Mouse (Mus musculus) limb, embryonic 11.5 days (tissue): ENCODE data around the gene Wdr6. TPM values are rescaled to one million over a fixed set of nuclear protein-coding genes. Genes with fewer than 3 reads are reported as not detected.
A peak's percentile ranks its signal among the peaks of the same experiment; 100 is the strongest.

ENCODE experiments used
- ATAC-seq: fragments of 200-750 bp; cut with Nextera tagmentation; 2 replicates; pipeline ENCODE4 v1.8.0; 2017; ENCODE audit warnings: low read depth; ENCODE audit not compliant: insufficient number of reproducible peaks, low FRiP score, low TSS enrichment
- DNase-seq: peaks from one replicate; pipeline ENCODE4 v3.0.0-alpha.2; 2015; ENCODE audit warnings: low spot score
- H3K27ac ChIP-seq: fragments of 300-500 bp; sonication (generic); replicated peaks from 2 replicates; pipeline ENCODE4 v1.5.1; 2014; ENCODE audit warnings: low read depth, mild to moderate bottlenecking, low read length
- H3K27me3 ChIP-seq: fragments of 300-500 bp; sonication (generic); 2 replicates; pipeline ENCODE4 v1.6.1; 2014; ENCODE audit warnings: mild to moderate bottlenecking, low read length, mixed read lengths; ENCODE audit not compliant: control insufficient read depth, insufficient read depth
- H3K36me3 ChIP-seq: fragments of 300-500 bp; sonication (generic); 2 replicates; pipeline ENCODE4 v1.6.1; 2014; ENCODE audit warnings: mild to moderate bottlenecking, low read length, moderate library complexity, mixed read lengths; ENCODE audit not compliant: control insufficient read depth, insufficient read depth
- H3K4me1 ChIP-seq: fragments of 300-500 bp; sonication (generic); 2 replicates; pipeline ENCODE4 v1.6.1; 2014; ENCODE audit warnings: low read length, mixed read lengths; ENCODE audit not compliant: control insufficient read depth, insufficient read depth
- H3K4me2 ChIP-seq: fragments of 300-500 bp; sonication (generic); 2 replicates; pipeline ENCODE4 v1.6.1; 2014; ENCODE audit warnings: low read depth, mild to moderate bottlenecking, moderate library complexity; ENCODE audit not compliant: severe bottlenecking
- H3K4me3 ChIP-seq: fragments of 300-500 bp; sonication (generic); 2 replicates; pipeline ENCODE4 v1.5.1; 2014; ENCODE audit warnings: low read depth, low read length
- H3K9ac ChIP-seq: fragments of 300-500 bp; sonication (generic); 2 replicates; pipeline ENCODE4 v1.6.1; 2014; ENCODE audit warnings: mild to moderate bottlenecking, low read length
- H3K9me3 ChIP-seq: fragments of 300-500 bp; sonication (generic); 2 replicates; pipeline ENCODE4 v1.6.1; 2016; ENCODE audit warnings: low read length; ENCODE audit not compliant: control insufficient read depth
- WGBS: fragments of 180-500 bp; shearing (Covaris S2); extraction: QIAGEN DNeasy Blood & Tissue Kit; methylation state at CpG from one replicate; pipeline ENCODE4 v1.1.7; 2014; 5-methylcytosine and 5-hydroxymethylcytosine counted together
- polyA plus RNA-seq: library from polyadenylated mRNA; unstranded; fragments of >200 nt; fragmentation: Nextera tagmentation; extraction: Ambion mirVana; gene quantifications from 2 replicates; pipeline ENCODE4 v1.2.1, GENCODE M21; 2014

Gene Wdr6
- polyA plus RNA-seq, 1 experiment from 2014 or later = 152 TPM

- Histone ChIP-seq H3K9ac (no peak overlapping the region), H3K9me3 (no peaks in the 10 kb centered on the region), H3K36me3 (peaks cover 13% of the 10 kb centered on the region), H3K4me2 (no peak overlapping the region), H3K27ac (no peak overlapping the region), H3K27me3 (no peaks in the 10 kb centered on the region), H3K4me3 (no peak overlapping the region), H3K4me1 (peaks cover 18% of the 10 kb centered on the region)
- ATAC-seq = no peak
- 92% methylated on average over 8 of the region's 8 CpGs for WGBS
- DNase-seq = no peak
Measured at GRCm38 (mm10) chr9:108563671-108564070, 14.9 kb downstream of the Wdr6 start.

DNA sequence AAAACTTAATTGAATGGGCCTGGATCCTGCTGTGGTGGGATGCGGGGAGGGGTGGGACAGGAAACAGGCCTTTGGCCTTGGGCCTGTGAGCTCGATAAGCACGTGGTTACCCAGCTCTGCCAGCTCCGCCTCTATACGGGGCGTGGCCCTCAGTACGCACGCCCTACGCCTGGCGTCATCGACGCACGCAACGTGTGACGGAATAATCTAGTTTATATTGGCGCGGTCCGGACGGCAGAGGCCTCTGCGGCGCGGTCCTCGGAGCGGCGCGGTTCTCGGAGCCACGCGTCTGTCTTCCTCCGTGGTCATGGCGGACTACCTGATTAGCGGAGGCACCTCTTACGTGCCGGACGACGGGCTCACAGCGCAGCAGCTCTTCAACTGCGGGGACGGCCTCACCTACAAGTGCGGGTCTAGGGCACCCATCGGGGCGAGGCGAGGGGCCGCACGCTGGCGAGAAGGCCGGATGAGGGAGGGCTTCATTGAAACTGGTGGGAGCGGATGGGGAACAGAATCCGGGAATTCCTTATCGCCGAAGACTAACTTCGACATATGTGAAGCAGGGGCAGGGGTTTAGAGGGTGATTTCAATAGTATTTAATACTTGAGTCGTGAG is 18.2 kb downstream of the Wdr6 start, which contains the start of gene Impdh2:
Impdh2 (plus strand) TSS at position 60 of the 615 bp plus-strand sequence.
- Histone ChIP-seq H3K9me3 (no peaks in the 10 kb centered on the region), H3K36me3 (peaks cover 32% of the 10 kb centered on the region), H3K27me3 (no peaks in the 10 kb centered on the region), H3K27ac (peak within 1 kb of the TSS; percentile 21; the same call in 1 of the 2 replicates), H3K4me3 (peak within 1 kb of the TSS; percentile 56), H3K9ac (peak within 1 kb of the TSS; percentile 72), H3K4me2 (peak within 1 kb of the TSS; percentile 75), H3K4me1 (peaks cover 10% of the 10 kb centered on the region)
- under 1% methylated on average over 53 of the region's 53 CpGs for WGBS
- ATAC-seq (peak; percentile 98), DNase-seq (peak; percentile 97)

- ATAC-seq (no peak), DNase-seq (no peak)
- Histone ChIP-seq H3K4me2 (no peak overlapping the region), H3K36me3 (peaks cover 31% of the 10 kb centered on the region), H3K27ac (no peak overlapping the region), H3K27me3 (no peaks in the 10 kb centered on the region), H3K9ac (no peak overlapping the region), H3K4me3 (no peak overlapping the region), H3K9me3 (no peaks in the 10 kb centered on the region), H3K4me1 (peaks cover 10% of the 10 kb centered on the region)
- WGBS = 90% methylated on average over 4 of the region's 4 CpGs
Measured at GRCm38 (mm10) chr9:108559169-108559568, 19.4 kb downstream of the Wdr6 start.

DNA sequence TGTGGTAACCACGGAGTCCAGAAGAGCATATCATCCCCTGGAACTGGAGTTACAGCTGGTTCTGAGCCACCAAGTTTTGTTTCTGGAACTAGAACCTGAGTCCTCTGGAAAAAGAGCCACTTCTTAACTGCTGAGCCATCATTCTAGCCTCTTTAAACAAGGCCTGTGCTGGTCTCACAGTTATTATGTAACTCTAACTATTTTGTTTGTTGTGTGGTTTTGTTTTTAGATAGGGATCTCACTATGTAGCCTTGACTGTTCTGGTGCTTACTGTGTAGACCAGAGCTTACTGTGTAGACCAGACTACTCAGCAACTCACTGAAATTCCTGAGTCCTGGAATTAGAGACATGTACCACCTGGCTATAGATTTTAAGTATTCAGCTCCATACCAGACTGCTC is 31.7 kb downstream of the Wdr6 start:
- no peaks in the 10 kb centered on the region for H3K27me3 ChIP-seq
- H3K4me1 ChIP-seq = no peaks in the 10 kb centered on the region
- no peaks in the 10 kb centered on the region for H3K9me3 ChIP-seq
- no peak overlapping the region for H3K4me3 ChIP-seq
- H3K9ac ChIP-seq = no peak overlapping the region
- no peak overlapping the region for H3K4me2 ChIP-seq
- H3K27ac ChIP-seq = no peak overlapping the region
- ATAC-seq = no peak
- H3K36me3 ChIP-seq = peaks cover 15% of the 10 kb centered on the region
- 89% methylated on average over 1 of the region's 1 CpGs for WGBS
- no peak for DNase-seq

GRCm38 (mm10) chr9:108545986-108546385 is 32.6 kb downstream of the Wdr6 start:
- H3K4me2 ChIP-seq = no peak overlapping the region
- no peak overlapping the region for H3K27ac ChIP-seq
- H3K4me3 ChIP-seq = no peak overlapping the region
- peaks cover 15% of the 10 kb centered on the region for H3K36me3 ChIP-seq
- DNase-seq (no peak), ATAC-seq (no peak)
- 96% methylated on average over 3 of the region's 3 CpGs for whole genome bisulfite sequencing
- H3K9me3 ChIP-seq = no peaks in the 10 kb centered on the region
- H3K27me3 ChIP-seq = no peaks in the 10 kb centered on the region
- H3K4me1 ChIP-seq = no peaks in the 10 kb centered on the region
- H3K9ac ChIP-seq = no peak overlapping the region

- ATAC-seq (no peak), DNase-seq (no peak)
- Histone ChIP-seq H3K4me1 (no peaks in the 10 kb centered on the region), H3K4me2 (no peak overlapping the region), H3K27me3 (no peaks in the 10 kb centered on the region), H3K4me3 (no peak overlapping the region), H3K9ac (no peak overlapping the region), H3K36me3 (peaks cover 32% of the 10 kb centered on the region), H3K27ac (no peak overlapping the region), H3K9me3 (no peaks in the 10 kb centered on the region)
Measured at GRCm38 (mm10) chr9:108540846-108541245, 37.7 kb downstream of the Wdr6 start.

- peaks cover 43% of the 10 kb centered on the region for H3K36me3 ChIP-seq
- H3K9ac ChIP-seq = no peak overlapping the region
- 95% methylated on average over 1 of the region's 1 CpGs for WGBS
- H3K27me3 ChIP-seq = no peaks in the 10 kb centered on the region
- H3K4me2 ChIP-seq = no peak overlapping the region
- no peaks in the 10 kb centered on the region for H3K4me1 ChIP-seq
- H3K27ac ChIP-seq = no peak overlapping the region
- no peaks in the 10 kb centered on the region for H3K9me3 ChIP-seq
- no peak for DNase-seq
- no peak overlapping the region for H3K4me3 ChIP-seq
- no peak for ATAC-seq
Measured at GRCm38 (mm10) chr9:108531496-108531895, 47.0 kb downstream of the Wdr6 start.

DNA sequence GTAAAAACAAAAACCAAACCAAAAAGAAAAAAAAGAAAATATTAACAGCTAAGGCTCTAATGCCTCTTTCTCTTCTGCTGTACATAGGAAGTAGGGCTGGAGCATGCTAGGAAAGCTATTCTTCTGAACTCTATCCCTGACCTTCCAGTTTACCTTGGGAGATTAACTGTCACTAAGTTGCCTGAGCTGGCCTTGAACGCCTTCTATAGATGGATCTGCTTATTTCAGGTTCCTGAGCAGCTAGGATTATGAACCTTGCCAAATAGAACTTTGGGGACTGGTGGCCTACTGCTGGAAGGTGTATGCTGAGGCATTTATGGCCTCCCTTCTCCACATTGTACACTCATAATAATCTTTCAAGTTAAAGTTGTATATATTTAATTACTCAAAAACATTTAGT is 47.6 kb downstream of the Wdr6 start:
- DNase-seq (no peak), ATAC-seq (no peak)
- H3K9ac ChIP-seq = no peak overlapping the region
- no peaks in the 10 kb centered on the region for H3K9me3 ChIP-seq
- H3K4me2 ChIP-seq = no peak overlapping the region
- peaks cover 38% of the 10 kb centered on the region for H3K36me3 ChIP-seq
- WGBS = 97% methylated on average over 1 of the region's 1 CpGs
- H3K4me1 ChIP-seq = no peaks in the 10 kb centered on the region
- no peak overlapping the region for H3K4me3 ChIP-seq
- no peaks in the 10 kb centered on the region for H3K27me3 ChIP-seq
- H3K27ac ChIP-seq = no peak overlapping the region

DNA sequence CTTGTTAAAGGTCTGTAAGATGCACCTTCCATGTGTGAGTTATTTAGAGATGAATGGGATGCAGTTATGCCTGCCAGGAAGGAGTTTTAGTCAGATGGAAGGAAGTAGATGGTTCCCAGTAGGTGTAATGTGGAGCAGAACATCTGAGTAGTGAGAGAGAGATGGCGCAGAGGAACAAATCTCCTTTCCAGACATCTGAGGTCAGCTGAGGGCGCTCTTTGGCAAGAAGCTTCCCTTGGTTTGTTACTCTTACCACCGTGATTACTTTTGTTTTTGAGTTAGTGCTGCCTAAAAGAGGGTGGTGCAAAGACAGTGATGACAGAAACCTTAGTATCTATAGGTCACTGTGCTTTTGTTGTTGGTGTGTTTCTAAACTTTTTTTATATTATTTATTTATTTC is 53.1 kb downstream of the Wdr6 start:
- Histone ChIP-seq H3K4me1 (no peaks in the 10 kb centered on the region), H3K9ac (no peak overlapping the region), H3K36me3 (peaks cover 11% of the 10 kb centered on the region), H3K27ac (no peak overlapping the region), H3K4me2 (no peak overlapping the region), H3K4me3 (no peak overlapping the region), H3K9me3 (no peaks in the 10 kb centered on the region), H3K27me3 (no peaks in the 10 kb centered on the region)
- 86% methylated on average over 3 of the region's 3 CpGs for WGBS
- DNase-seq (no peak), ATAC-seq (no peak)
